Mouse (Mus musculus) intestine, embryonic 15.5 days (tissue): Measurements from ENCODE around the gene Camk1. TPM values are rescaled to one million over a fixed set of nuclear protein-coding genes. Genes with fewer than 3 reads are reported as not detected.
"Not testable (repeated sequence)": the region's sequence is repeated elsewhere in the genome, so short reads cannot be mapped to it uniquely, and the experiment has no call there.

Experiments used
- ATAC-seq: fragments of 200-750 bp; cut with Nextera tagmentation; 2 replicates; pipeline ENCODE4 v1.8.0; 2017; ENCODE audit warnings: moderate TSS enrichment, moderate library complexity
- H3K27ac ChIP-seq: fragments of 300-500 bp; sonication (generic); 2 replicates; pipeline ENCODE4 v1.5.1; 2015; ENCODE audit warnings: mild to moderate bottlenecking, inconsistent platforms
- H3K27me3 ChIP-seq: fragments of 300-500 bp; sonication (generic); replicated peaks from 2 replicates; pipeline ENCODE4 v1.6.1; 2015; ENCODE audit warnings: inconsistent platforms
- H3K36me3 ChIP-seq: fragments of 300-500 bp; sonication (generic); 2 replicates; pipeline ENCODE4 v1.6.1; 2015; ENCODE audit warnings: inconsistent platforms
- H3K4me1 ChIP-seq: fragments of 300-500 bp; sonication (generic); replicated peaks from 2 replicates; pipeline ENCODE4 v1.6.1; 2015; ENCODE audit warnings: inconsistent platforms
- H3K4me2 ChIP-seq: fragments of 300-500 bp; sonication (generic); replicated peaks from 2 replicates; pipeline ENCODE4 v1.6.1; 2015; ENCODE audit warnings: mild to moderate bottlenecking, inconsistent platforms
- H3K4me3 ChIP-seq: fragments of 300-500 bp; sonication (generic); replicated peaks from 2 replicates; pipeline ENCODE4 v1.5.1; 2015; ENCODE audit warnings: inconsistent platforms
- H3K9ac ChIP-seq: fragments of 300-500 bp; sonication (generic); 2 replicates; pipeline ENCODE4 v1.6.1; 2015; ENCODE audit warnings: inconsistent platforms
- H3K9me3 ChIP-seq: fragments of 300-500 bp; sonication (generic); 2 replicates; pipeline ENCODE4 v1.6.1; 2016; ENCODE audit warnings: inconsistent platforms
- WGBS: fragments of 180-500 bp; shearing (Covaris S2); methylation state at CpG from one replicate; pipeline ENCODE4 v1.1.7; 2015; 5-methylcytosine and 5-hydroxymethylcytosine counted together
- polyA plus RNA-seq: library from polyadenylated mRNA; unstranded; fragments of >200 nt; fragmentation: Nextera tagmentation; extraction: Ambion mirVana; gene quantifications from 2 replicates; pipeline ENCODE4 v1.2.1, GENCODE M21; 2015

Gene Camk1
- polyA plus RNA-seq, 1 experiment from 2014 or later = 75.2 TPM

DNA sequence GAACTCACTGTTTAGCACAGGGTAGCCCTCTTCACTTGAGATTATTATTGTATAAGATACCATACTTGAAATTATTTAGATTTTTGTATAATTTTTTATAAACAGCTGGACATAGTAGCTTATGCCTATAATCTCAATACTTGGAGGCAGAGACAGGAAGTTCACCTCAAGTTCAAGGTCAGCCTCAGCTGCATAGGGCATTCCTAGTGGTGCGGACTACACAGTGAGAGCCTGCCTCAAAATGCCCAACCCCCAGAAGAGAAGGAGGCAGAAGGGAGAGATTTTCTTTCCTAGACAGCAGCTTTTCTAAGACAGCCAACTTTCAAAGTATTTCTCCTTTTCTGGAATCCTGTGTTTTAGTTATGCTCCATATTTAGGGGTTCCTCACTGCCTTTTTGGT lies 7.4 kb upstream of the Camk1 start:
- H3K27ac ChIP-seq = no peak overlapping the region
- no peak overlapping the region for H3K9ac ChIP-seq
- H3K4me3 ChIP-seq = no peak overlapping the region
- H3K9me3 ChIP-seq = no peaks in the 10 kb centered on the region
- no peaks in the 10 kb centered on the region for H3K27me3 ChIP-seq
- H3K4me2 ChIP-seq = no peak overlapping the region
- no peaks in the 10 kb centered on the region for H3K36me3 ChIP-seq
- ATAC-seq = no peak
- no peaks in the 10 kb centered on the region for H3K4me1 ChIP-seq
- 69% methylated on average over 1 of the region's 1 CpGs for WGBS

DNA sequence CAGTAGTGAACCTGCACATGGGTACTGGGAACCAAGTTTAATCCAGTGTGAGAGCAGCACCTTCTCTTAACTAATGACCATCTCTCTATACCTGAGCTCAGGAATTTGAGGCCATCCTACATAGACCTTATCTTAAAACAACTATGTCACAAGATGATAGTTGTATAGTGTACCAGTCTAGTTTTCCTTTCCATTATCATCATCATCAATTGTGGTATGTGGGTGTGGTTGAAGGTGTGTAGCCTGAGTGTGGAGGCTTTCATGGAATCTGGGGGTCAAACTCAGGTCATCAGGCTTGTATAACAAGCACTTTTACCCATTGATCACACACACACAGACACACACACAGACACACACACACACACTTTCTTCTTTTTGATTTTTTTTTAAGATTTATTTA lies 6.8 kb upstream of the Camk1 start:
- Histone ChIP-seq H3K27ac (no peak overlapping the region), H3K4me2 (no peak overlapping the region), H3K9me3 (no peaks in the 10 kb centered on the region), H3K4me3 (no peak overlapping the region), H3K36me3 (no peaks in the 10 kb centered on the region), H3K27me3 (no peaks in the 10 kb centered on the region), H3K9ac (no peak overlapping the region), H3K4me1 (no peaks in the 10 kb centered on the region)
- ATAC-seq = peak; percentile 69

DNA sequence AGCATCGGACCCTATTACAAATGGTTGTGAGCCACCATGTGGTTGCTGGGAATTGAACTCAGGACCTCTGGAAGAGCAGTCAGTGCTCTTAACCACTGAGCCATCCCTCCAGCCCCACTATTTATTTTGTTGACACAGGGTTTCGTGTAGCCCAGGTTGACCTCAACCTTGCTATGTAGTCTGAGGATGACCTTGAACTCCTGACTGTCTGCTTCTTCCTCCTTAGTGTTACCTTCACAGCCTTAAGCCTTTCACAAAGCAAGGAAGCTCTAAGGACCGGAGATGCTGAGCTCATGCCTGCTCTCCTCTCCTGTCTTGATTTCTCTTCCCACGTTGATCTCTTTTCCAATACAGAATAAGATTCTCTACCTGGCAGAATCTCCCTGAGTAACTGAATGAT lies 3.1 kb upstream of the Camk1 start:
- Histone ChIP-seq H3K27ac (no peak overlapping the region), H3K4me1 (peaks cover 16% of the 10 kb centered on the region), H3K27me3 (no peaks in the 10 kb centered on the region), H3K4me3 (no peak overlapping the region), H3K4me2 (no peak overlapping the region), H3K9ac (no peak overlapping the region), H3K9me3 (no peaks in the 10 kb centered on the region), H3K36me3 (no peaks in the 10 kb centered on the region)
- WGBS = 66% methylated on average over 4 of the region's 4 CpGs
- ATAC-seq = no peak

GRCm38 (mm10) chr6:113344321-113344720 lies 537 bp upstream of the Camk1 start:
- ATAC-seq = peak; percentile 7; the same call in 1 of the 2 replicates
- Histone ChIP-seq H3K4me1 (peaks cover 20% of the 10 kb centered on the region), H3K27ac (no peak overlapping the region), H3K4me3 (peak overlapping the region; percentile 72; the same call in 1 of the 2 replicates), H3K4me2 (peak overlapping the region; percentile 84), H3K9me3 (no peaks in the 10 kb centered on the region), H3K27me3 (no peaks in the 10 kb centered on the region), H3K9ac (no peak overlapping the region), H3K36me3 (0 out of 2 replicates have a peak, but pooled peaks cover 8% of the 10 kb centered on the region)
- 39% methylated on average over 2 of the region's 2 CpGs for WGBS

DNA sequence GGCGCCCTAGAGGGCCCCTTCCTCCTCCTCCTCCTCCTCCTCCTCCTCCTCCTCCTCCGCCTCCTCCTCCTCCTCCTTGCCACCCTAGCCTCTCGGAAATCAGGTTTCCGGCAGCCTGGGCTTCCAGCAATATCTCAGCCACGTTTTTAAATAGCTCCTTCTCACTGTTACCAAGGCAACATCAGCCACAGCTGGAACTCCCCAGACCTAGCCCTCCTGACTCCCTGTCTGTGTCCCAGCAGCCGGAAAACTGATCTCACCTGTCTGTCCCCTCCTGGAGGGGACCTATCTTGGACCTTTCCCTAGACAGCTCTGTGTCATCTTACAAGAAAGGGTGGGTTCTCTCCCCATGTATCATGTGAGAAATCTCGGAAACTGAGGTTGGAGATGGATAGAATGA lies 1.5 kb downstream of the Camk1 start:
- Histone ChIP-seq H3K4me1 (peaks cover 20% of the 10 kb centered on the region), H3K9ac (no peak overlapping the region), H3K27ac (no peak overlapping the region), H3K4me2 (peak overlapping the region; percentile 84), H3K36me3 (0 out of 2 replicates have a peak, but pooled peaks cover 12% of the 10 kb centered on the region), H3K9me3 (no peaks in the 10 kb centered on the region), H3K4me3 (no peak overlapping the region), H3K27me3 (no peaks in the 10 kb centered on the region)
- ATAC-seq = no peak
- WGBS = 35% methylated on average over 5 of the region's 7 CpGs

DNA sequence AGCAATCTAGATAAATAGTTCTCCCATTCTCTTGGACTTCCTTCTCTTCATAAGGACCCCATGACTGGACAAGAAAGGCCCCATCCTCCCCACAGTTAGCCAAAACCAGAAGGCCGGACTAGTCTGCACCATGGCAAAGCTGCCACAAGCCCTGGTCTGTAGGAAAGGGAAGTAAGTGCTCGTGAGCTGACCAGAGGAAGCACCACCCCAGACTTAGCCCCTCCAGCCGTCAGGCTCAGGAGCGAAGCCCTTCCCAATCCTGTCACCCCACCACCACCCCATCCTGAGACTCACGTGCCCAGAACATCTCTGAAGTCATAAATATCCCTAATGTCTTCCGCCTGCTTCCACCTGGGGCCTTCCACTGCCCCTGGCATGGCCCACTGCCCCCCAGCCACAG lies 2.2 kb downstream of the Camk1 start:
- Histone ChIP-seq H3K4me2 (peak overlapping the region; percentile 6; the same call in 1 of the 2 replicates), H3K27ac (no peak overlapping the region), H3K9me3 (no peaks in the 10 kb centered on the region), H3K27me3 (no peaks in the 10 kb centered on the region), H3K4me3 (no peak overlapping the region), H3K36me3 (0 out of 2 replicates have a peak, but pooled peaks cover 12% of the 10 kb centered on the region), H3K9ac (no peak overlapping the region), H3K4me1 (peaks cover 20% of the 10 kb centered on the region)
- ATAC-seq = no peak
- 75% methylated on average over 6 of the region's 6 CpGs for WGBS

DNA sequence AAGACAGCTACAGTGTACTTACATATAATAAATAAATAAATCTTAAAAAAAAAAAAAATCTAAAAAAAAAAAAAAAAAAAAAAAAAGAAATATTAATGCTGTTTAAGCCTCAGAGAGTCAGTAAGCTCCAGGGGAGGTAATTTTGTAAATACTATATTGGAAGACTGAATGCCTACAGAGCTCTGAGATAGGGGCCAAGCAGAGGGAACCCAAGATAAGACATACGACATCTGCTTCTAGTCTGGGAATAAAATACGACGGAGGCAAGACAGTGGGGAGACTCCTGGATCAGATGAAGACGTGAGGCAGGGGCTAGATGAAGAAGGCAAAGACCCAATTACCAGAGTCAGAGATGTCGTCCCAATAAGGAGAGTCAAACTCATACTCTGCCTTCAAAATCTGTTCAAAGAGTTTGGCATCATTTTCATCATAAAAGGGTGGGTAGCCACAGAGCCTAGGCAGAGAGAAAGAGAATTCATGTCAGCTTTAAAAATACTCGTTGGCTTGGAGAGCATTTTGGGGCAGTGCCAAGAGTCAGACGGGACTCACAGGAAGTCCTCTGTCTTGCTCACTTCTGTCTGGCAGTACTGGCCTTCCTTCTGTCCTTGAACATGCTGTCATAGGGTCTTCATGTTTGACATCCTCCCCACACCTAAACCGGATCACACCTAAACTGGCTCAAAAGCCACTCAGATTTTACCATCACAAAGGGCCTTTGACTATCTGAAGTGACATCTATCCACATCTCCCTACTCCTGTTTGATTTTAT lies 6.7 kb downstream of the Camk1 start:
- H3K4me1 ChIP-seq = peaks cover 12% of the 10 kb centered on the region
- no peaks in the 10 kb centered on the region for H3K27me3 ChIP-seq
- no peak overlapping the region for H3K27ac ChIP-seq
- no peak overlapping the region for H3K9ac ChIP-seq
- H3K4me2 ChIP-seq = no peak overlapping the region
- WGBS = 65% methylated on average over 8 of the region's 8 CpGs
- no peak for ATAC-seq
- no peaks in the 10 kb centered on the region for H3K9me3 ChIP-seq
- H3K36me3 ChIP-seq = peaks cover 29% of the 10 kb centered on the region; the same call in 1 of the 2 replicates
- H3K4me3 ChIP-seq = no peak overlapping the region

GRCm38 (mm10) chr6:113334216-113334615 lies 9.6 kb downstream of the Camk1 start:
- 0 out of 2 replicates have a peak, but pooled peaks have one; percentile 21 for ATAC-seq
- Histone ChIP-seq H3K4me2 (no peak overlapping the region), H3K27me3 (no peaks in the 10 kb centered on the region), H3K4me1 (peaks cover 11% of the 10 kb centered on the region; the same call in 1 of the 2 replicates), H3K36me3 (peaks cover 23% of the 10 kb centered on the region; the same call in 1 of the 2 replicates), H3K27ac (0 out of 2 replicates have a peak overlapping the region, but pooled peaks have one; percentile 30), H3K4me3 (no peak overlapping the region), H3K9me3 (no peaks in the 10 kb centered on the region), H3K9ac (no peak overlapping the region)
- 76% methylated on average over 6 of the region's 6 CpGs for WGBS

GRCm38 (mm10) chr6:113333137-113333950 lies 10.4 kb downstream of the Camk1 start:
- Histone ChIP-seq H3K4me1 (peaks cover 12% of the 10 kb centered on the region; the same call in 1 of the 2 replicates), H3K4me2 (no peak overlapping the region), H3K4me3 (no peak overlapping the region), H3K27ac (peak overlapping the region; percentile 62), H3K36me3 (peaks cover 20% of the 10 kb centered on the region; the same call in 1 of the 2 replicates), H3K9me3 (no peaks in the 10 kb centered on the region), H3K9ac (no peak overlapping the region), H3K27me3 (no peaks in the 10 kb centered on the region)
- peak; percentile 78 for ATAC-seq
- WGBS = 59% methylated on average over 14 of the region's 14 CpGs

DNA sequence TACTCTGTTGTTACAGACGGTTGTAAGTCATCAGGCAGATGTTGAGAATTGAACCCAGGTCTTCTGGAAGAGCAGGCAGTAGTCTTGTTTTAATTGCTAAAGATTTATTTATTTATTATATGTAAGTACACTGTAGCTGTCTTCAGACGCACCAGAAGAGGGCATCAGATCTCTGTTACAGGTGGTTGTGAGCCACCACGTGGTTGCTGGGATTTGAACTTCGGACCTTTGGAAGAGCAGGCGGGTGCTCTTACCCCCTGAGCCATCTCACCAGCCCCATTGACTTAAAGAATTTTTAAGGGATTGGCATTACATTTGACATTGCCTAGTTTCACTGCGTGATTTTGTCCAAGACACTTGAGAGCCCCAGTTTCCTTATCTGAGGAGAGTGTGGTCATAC lies 11.1 kb downstream of the Camk1 start:
- peaks cover 20% of the 10 kb centered on the region; the same call in 1 of the 2 replicates for H3K36me3 ChIP-seq
- ATAC-seq = peak; percentile 14; the same call in 1 of the 2 replicates
- H3K9me3 ChIP-seq, H3K4me3 ChIP-seq, H3K9ac ChIP-seq, H3K27me3 ChIP-seq, H3K4me2 ChIP-seq: not testable (repeated sequence)
- WGBS = 62% methylated on average over 6 of the region's 6 CpGs
- peak overlapping the region; percentile 62; the same call in 1 of the 2 replicates for H3K27ac ChIP-seq
- H3K4me1 ChIP-seq = peaks cover 13% of the 10 kb centered on the region; the same call in 1 of the 2 replicates

- Histone ChIP-seq H3K27me3 (no peaks in the 10 kb centered on the region), H3K27ac (no peak overlapping the region), H3K4me2 (no peak overlapping the region), H3K9me3 (no peaks in the 10 kb centered on the region), H3K36me3 (peaks cover 20% of the 10 kb centered on the region; the same call in 1 of the 2 replicates), H3K9ac (no peak overlapping the region), H3K4me1 (peaks cover 13% of the 10 kb centered on the region; the same call in 1 of the 2 replicates), H3K4me3 (no peak overlapping the region)
- 88% methylated on average over 11 of the region's 11 CpGs for WGBS
- no peak for ATAC-seq
Measured at GRCm38 (mm10) chr6:113331721-113332120, 12.1 kb downstream of the Camk1 start.

DNA sequence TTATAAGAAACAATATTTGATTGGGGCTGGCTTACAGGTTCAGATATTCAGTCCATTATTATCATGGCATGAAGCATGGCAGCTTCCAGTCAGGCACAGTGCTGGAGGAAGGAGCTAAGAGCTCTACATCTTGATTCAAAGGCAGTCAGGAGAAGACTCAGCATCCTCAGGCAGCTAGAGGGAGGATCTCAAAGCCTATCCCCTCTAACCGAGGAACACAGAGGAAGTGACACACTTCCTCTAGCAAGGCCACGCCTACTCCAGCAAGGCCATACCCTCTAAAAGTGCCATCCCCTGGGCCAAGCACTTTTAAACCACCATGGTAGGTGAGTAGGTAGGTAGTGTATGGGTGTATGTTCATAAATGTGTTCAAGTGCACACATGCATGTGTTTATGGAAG lies 13.2 kb downstream of the Camk1 start:
- H3K27me3 ChIP-seq = no peaks in the 10 kb centered on the region
- peaks cover 14% of the 10 kb centered on the region; the same call in 1 of the 2 replicates for H3K36me3 ChIP-seq
- 41% methylated on average over 2 of the region's 2 CpGs for WGBS
- H3K4me2 ChIP-seq = no peak overlapping the region
- H3K4me1 ChIP-seq = peaks cover 17% of the 10 kb centered on the region
- H3K4me3 ChIP-seq = no peak overlapping the region
- no peaks in the 10 kb centered on the region for H3K9me3 ChIP-seq
- H3K9ac ChIP-seq = no peak overlapping the region
- no peak for ATAC-seq
- H3K27ac ChIP-seq = no peak overlapping the region
